Mouse (Mus musculus) heart, embryonic 14.5 days (tissue): ENCODE measurements around the gene Tlr5. TPM values are rescaled to one million over a fixed set of nuclear protein-coding genes. Genes with fewer than 3 reads are reported as not detected.

ENCODE experiments used
- ATAC-seq: fragments of 200-750 bp; cut with Nextera tagmentation; 2 replicates; pipeline ENCODE4 v1.8.0; 2017; ENCODE audit warnings: low read depth, moderate TSS enrichment; ENCODE audit not compliant: insufficient number of reproducible peaks, insufficient read depth, low FRiP score
- H3K27ac ChIP-seq, 2 experiments: fragments of 200-500 bp in 1 of 2; fragments of 300-500 bp in 1 of 2; sonication (generic) in 1 of 2; replicated peaks in 1 of 2; 2 replicates each; pipeline ENCODE4 v1.5.1; 2012 to 2014; ENCODE audit warnings: low read depth in 2 of 2, low read length in 2 of 2, control low read depth in 1 of 2, mild to moderate bottlenecking in 1 of 2, mixed read lengths in 1 of 2; ENCODE audit not compliant: control insufficient read depth in 1 of 2, insufficient read depth in 1 of 2
- H3K27me3 ChIP-seq: fragments of 300-500 bp; sonication (generic); 2 replicates; pipeline ENCODE4 v1.6.1; 2014; ENCODE audit warnings: mild to moderate bottlenecking, low read length, control low read depth; ENCODE audit not compliant: control insufficient read depth, insufficient read depth
- H3K36me3 ChIP-seq: fragments of 300-500 bp; sonication (generic); 2 replicates; pipeline ENCODE4 v1.6.1; 2014; ENCODE audit warnings: mild to moderate bottlenecking, control low read depth, low read length, mixed read lengths; ENCODE audit not compliant: control insufficient read depth, insufficient read depth
- H3K4me1 ChIP-seq, 2 experiments: fragments of 200-500 bp in 1 of 2; fragments of 300-500 bp in 1 of 2; sonication (generic) in 1 of 2; 2 replicates each; pipeline ENCODE4 v1.6.1; 2012 to 2014; ENCODE audit warnings: low read length in 2 of 2, control low read depth in 1 of 2, mixed read lengths in 1 of 2; ENCODE audit not compliant: control insufficient read depth in 2 of 2, insufficient read depth in 2 of 2
- H3K4me2 ChIP-seq: fragments of 300-500 bp; sonication (generic); 2 replicates; pipeline ENCODE4 v1.6.1; 2014; ENCODE audit warnings: mild to moderate bottlenecking, low read length
- H3K4me3 ChIP-seq, 2 experiments: fragments of 200-500 bp in 1 of 2; fragments of 300-500 bp in 1 of 2; sonication (generic) in 1 of 2; 2 replicates each; pipeline ENCODE4 v1.5.1; 2012 to 2014; ENCODE audit warnings: low read length in 2 of 2, mild to moderate bottlenecking in 2 of 2, control low read depth in 1 of 2, low read depth in 1 of 2, moderate library complexity in 1 of 2; ENCODE audit not compliant: control insufficient read depth in 1 of 2, insufficient read depth in 1 of 2
- H3K9ac ChIP-seq: fragments of 300-500 bp; sonication (generic); 2 replicates; pipeline ENCODE4 v1.6.1; 2014; ENCODE audit warnings: mild to moderate bottlenecking, low read length
- H3K9me3 ChIP-seq: fragments of 300-500 bp; sonication (generic); 2 replicates; pipeline ENCODE4 v1.6.1; 2016; ENCODE audit warnings: low read length, control low read depth; ENCODE audit not compliant: control insufficient read depth
- WGBS: fragments of 180-500 bp; shearing (Covaris S2); extraction: QIAGEN DNeasy Blood & Tissue Kit; methylation state at CpG from one replicate; pipeline ENCODE4 v1.1.7; 2014; 5-methylcytosine and 5-hydroxymethylcytosine counted together
- polyA plus RNA-seq: library from polyadenylated mRNA; unstranded; fragments of >200 nt; fragmentation: Nextera tagmentation; extraction: Ambion mirVana; gene quantifications from 2 replicates; pipeline ENCODE4 v1.2.1, GENCODE M21; 2014

Tlr5 gene
- polyA plus RNA-seq, 1 experiment from 2014 or later, result 4.2 TPM

GRCm38 (mm10) chr1:182956186-182956960, 1.8 kb downstream of the Tlr5 start:
- Histone ChIP-seq H3K27me3 (no peaks in the 10 kb centered on the region), H3K9ac (peak overlapping the region; percentile 57), H3K4me1 (peaks cover 49 to 57% of the 10 kb centered on the region in 2 experiments), H3K4me3 (peak overlapping the region; percentile 1 to 34; a peak in 1 of 4 replicates), H3K27ac (peak overlapping the region; percentile 80 to 89), H3K36me3 (no peaks in the 10 kb centered on the region), H3K9me3 (no peaks in the 10 kb centered on the region), H3K4me2 (peak overlapping the region; percentile 63)
- 30% methylated on average over 12 of the region's 12 CpGs for WGBS
- 0 out of 2 replicates have a peak, but pooled peaks have one; percentile 6 for ATAC-seq

GRCm38 (mm10) chr1:182957001-182957757, 2.6 kb downstream of the Tlr5 start:
- H3K27ac ChIP-seq, result peak overlapping the region; percentile 80 to 89
- no peak overlapping the region for H3K4me3 ChIP-seq
- 72% methylated on average over 16 of the region's 16 CpGs for WGBS
- peaks cover 46 to 54% of the 10 kb centered on the region in 2 experiments for H3K4me1 ChIP-seq
- no peak overlapping the region for H3K9ac ChIP-seq
- no peaks in the 10 kb centered on the region for H3K27me3 ChIP-seq
- H3K36me3 ChIP-seq, result no peaks in the 10 kb centered on the region
- 0 out of 2 replicates have a peak overlapping the region, but pooled peaks have one; percentile 63 for H3K4me2 ChIP-seq
- H3K9me3 ChIP-seq, result no peaks in the 10 kb centered on the region
- no peak for ATAC-seq

GRCm38 (mm10) chr1:182957826-182958544, 3.4 kb downstream of the Tlr5 start:
- WGBS, result 85% methylated on average over 13 of the region's 13 CpGs
- Histone ChIP-seq H3K4me2 (no peak overlapping the region), H3K27me3 (no peaks in the 10 kb centered on the region), H3K27ac (peak overlapping the region in 1 of 2 experiments; percentile 80; a peak in 1 of 4 replicates), H3K9me3 (no peaks in the 10 kb centered on the region), H3K36me3 (no peaks in the 10 kb centered on the region), H3K4me1 (peaks cover 46 to 52% of the 10 kb centered on the region in 2 experiments), H3K9ac (no peak overlapping the region), H3K4me3 (no peak overlapping the region)
- no peak for ATAC-seq

- H3K9ac ChIP-seq, result peak overlapping the region; percentile 76
- 28% methylated on average over 3 of the region's 3 CpGs for WGBS
These were observed 4.2 kb downstream of the Tlr5 start for GRCm38 (mm10) chr1:182958824-182959223.

GRCm38 (mm10) chr1:182959251-182959691, 4.7 kb downstream of the Tlr5 start:
- peaks cover 33 to 39% of the 10 kb centered on the region in 2 experiments for H3K4me1 ChIP-seq
- no peaks in the 10 kb centered on the region for H3K27me3 ChIP-seq
- ATAC-seq, result no peak
- H3K9ac ChIP-seq, result peak overlapping the region; percentile 76
- WGBS, result under 1% methylated on average over 17 of the region's 17 CpGs
- peak overlapping the region; percentile 50 to 55 for H3K4me3 ChIP-seq
- no peaks in the 10 kb centered on the region for H3K36me3 ChIP-seq
- H3K9me3 ChIP-seq, result no peaks in the 10 kb centered on the region
- peak overlapping the region; percentile 93 for H3K4me2 ChIP-seq
- peak overlapping the region; percentile 76 to 82 for H3K27ac ChIP-seq

More at GRCm38 (mm10) chr1:182958824-182959223, 4.2 kb downstream of the Tlr5 start:
- Histone ChIP-seq H3K27me3 (no peaks in the 10 kb centered on the region), H3K9me3 (no peaks in the 10 kb centered on the region), H3K4me2 (peak overlapping the region; percentile 93), H3K4me1 (peaks cover 38 to 44% of the 10 kb centered on the region in 2 experiments), H3K4me3 (peak overlapping the region in 1 of 2 experiments; percentile 50; a peak in 1 of 4 replicates), H3K36me3 (no peaks in the 10 kb centered on the region), H3K27ac (peak overlapping the region in 1 of 2 experiments; percentile 82; a peak in 3 of 4 replicates)
- ATAC-seq, result no peak

GRCm38 (mm10) chr1:182959811-182960455, 5.3 kb downstream of the Tlr5 start:
- peak overlapping the region; percentile 93 for H3K4me2 ChIP-seq
- ATAC-seq, result no peak
- H3K36me3 ChIP-seq, result no peaks in the 10 kb centered on the region
- H3K27ac ChIP-seq, result peak overlapping the region; percentile 76 to 82
- H3K4me3 ChIP-seq, result peak overlapping the region; percentile 50 to 55
- under 1% methylated on average over 20 of the region's 20 CpGs for WGBS
- no peaks in the 10 kb centered on the region for H3K9me3 ChIP-seq
- H3K27me3 ChIP-seq, result no peaks in the 10 kb centered on the region
- peaks cover 31 to 37% of the 10 kb centered on the region in 2 experiments for H3K4me1 ChIP-seq
- peak overlapping the region; percentile 76 for H3K9ac ChIP-seq
